Mouse (Mus musculus) natural killer cell, adult 2 months (primary cell): Measurements from ENCODE around the gene C5ar2.
"Not testable (repeated sequence)": the region's sequence is repeated elsewhere in the genome, so short reads cannot be mapped to it uniquely, and the experiment has no call there.

Experiments
- DNase-seq, 2 experiments: peaks; one replicate each; pipeline ENCODE4 v3.0.0; 2022; ENCODE audit warnings: low spot score in 2 of 2

Gene C5ar2

DNA sequence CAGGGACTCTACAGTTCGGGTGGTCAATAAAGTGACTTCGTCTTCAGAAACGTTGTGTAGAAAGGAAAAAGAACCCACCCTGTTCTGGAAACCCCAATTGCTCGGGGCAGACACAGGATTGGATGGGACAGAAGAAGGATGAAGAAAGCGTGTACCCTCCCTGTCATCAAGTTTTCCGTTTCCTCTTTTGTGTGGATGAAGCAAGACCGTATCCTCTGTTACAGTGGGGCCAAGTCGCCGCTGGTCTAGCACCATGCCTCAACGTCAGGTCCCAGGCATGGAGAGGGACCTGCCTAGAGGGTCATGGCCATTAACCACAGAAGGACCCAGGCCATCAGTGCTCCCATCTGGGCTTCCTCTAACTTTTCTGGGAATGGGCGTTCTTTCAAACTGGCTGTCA lies 13.9 kb upstream of the C5ar2 start:
- DNase-seq: no peak

DNA sequence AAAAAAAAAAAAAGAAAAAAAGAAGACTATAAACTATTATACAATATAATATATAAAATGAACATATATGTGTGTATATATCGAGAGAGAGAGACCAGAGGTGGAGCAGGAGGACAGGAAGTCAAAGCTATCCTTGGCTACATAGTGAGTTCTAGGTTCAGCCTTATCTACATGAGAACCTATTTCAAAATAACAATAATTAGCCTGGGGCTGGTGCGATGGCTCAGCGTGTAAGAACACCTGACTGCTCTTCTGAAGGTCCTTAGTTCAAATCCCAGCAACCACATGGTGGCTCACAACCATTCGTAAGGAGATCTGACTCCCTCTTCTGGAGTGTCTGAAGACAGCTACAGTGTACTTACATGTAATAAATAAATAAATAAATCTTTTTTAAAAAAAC lies 12.0 kb upstream of the C5ar2 start:
- not testable (repeated sequence) for DNase-seq

DNA sequence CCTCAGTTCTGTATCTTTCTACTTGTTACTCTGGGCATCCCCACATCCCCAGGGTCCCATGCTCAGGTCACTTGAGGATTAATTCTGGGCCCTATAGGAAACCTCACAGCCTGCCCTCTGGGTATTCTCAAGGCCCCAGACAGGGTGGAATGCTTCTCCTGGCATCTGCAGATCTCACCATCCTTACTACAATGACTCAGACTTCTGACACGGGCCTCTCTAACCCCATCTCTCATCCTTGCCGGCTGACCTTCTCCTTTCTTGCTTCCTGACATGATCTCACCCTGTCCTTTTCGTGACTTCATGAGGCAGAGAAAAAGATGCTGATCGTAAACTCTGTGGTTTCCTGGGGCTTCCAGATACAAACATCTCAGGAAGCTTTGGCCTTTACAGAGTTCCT lies 10.2 kb upstream of the C5ar2 start:
- DNase-seq: no peak

DNA sequence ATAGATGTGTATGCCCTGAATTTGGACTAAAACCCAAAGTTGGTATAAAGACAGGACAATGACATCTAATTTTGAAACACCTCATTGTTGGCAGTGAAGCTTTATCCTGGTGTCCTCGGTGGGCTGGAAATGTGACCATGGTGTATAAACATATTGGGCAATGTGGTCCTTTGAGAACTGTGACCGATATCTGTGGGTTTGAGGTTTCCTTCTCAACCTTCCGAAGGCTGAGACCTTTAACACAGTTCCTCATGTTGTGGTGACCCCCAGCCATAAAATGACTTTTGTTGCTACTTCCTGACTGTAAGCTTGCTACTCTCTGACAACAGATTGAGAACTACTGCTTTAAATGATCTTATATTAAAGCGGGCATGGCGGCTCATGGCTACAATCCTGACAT lies 6.7 kb upstream of the C5ar2 start:
- peak in 1 of 2 experiments; percentile 42 for DNase-seq

- no peak for DNase-seq
Measured at GRCm38 (mm10) chr7:16245958-16246357, 2.0 kb upstream of the C5ar2 start.

- no peak for DNase-seq
Measured at GRCm38 (mm10) chr7:16242198-16242597, 1.8 kb downstream of the C5ar2 start.

GRCm38 (mm10) chr7:16241787-16242186 lies 2.2 kb downstream of the C5ar2 start:
- DNase-seq: no peak

GRCm38 (mm10) chr7:16240978-16241303 lies 3.0 kb downstream of the C5ar2 start:
- DNase-seq: no peak

DNA sequence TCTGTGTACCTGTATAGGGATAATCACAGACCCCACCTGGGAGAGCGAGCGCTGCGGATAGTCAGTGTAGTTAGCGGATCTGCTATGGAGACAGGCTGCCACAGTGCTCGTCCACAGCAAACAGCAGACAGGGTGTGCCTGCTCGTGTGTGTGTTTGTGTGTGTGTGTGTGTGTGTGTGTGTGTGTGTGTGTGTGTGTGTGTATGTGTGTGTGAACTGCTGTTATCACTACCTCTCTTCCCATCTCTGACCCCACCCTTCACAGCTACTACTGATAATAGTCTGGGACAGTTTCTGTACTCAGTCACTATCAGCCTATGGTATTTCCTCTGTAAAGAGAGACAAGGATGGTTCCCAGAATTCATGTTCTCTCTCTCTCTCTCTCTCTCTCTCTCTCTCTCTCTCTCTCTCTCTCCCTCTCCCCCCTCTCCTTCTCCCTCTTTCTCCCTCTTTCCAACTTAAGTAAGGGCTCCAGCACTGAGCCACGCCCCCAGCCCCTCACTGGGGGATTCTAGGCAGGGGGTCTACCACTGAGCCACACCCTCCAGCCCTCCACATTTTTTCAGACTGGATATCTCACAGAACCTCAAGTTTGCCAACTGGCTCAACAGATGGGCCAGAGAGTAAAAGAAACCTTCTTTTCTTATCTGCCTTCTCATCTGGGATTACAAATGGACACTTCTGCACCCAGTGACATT lies 3.5 kb downstream of the C5ar2 start:
- DNase-seq: no peak

- peak in 1 of 2 experiments; percentile 68 for DNase-seq
Measured at GRCm38 (mm10) chr7:16239554-16239997, 4.4 kb downstream of the C5ar2 start.

GRCm38 (mm10) chr7:16229869-16230268 lies 14.1 kb downstream of the C5ar2 start:
- no peak for DNase-seq

- peak; percentile 94 to 97 for DNase-seq
Measured at GRCm38 (mm10) chr7:16221582-16222272, 22.2 kb downstream of the C5ar2 start, which contains the start of gene Dhx34. Gene Dhx34, minus strand, starts transcription at chr7:16222037.

DNA sequence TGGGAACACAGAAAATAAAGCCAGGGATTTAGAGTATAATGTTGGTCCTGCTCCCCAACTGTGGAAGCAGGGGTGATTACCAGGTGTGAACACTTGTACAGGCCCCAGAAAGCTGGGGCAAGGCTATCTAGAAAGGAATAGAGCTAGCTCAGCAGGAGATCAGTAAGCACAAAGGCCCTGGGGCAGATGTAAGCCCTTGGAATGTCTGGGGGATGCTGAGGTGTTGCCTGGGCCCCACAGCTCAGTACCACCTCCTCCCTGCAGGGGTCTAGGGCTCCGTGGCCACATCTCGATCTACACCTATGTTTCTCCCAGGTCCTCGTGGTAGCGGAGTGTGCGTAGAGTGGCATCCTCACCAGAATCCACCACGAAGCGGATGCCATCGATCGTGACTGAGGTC lies 30.0 kb downstream of the C5ar2 start:
- no peak for DNase-seq

GRCm38 (mm10) chr7:16213196-16213595 lies 30.8 kb downstream of the C5ar2 start:
- DNase-seq: no peak

DNA sequence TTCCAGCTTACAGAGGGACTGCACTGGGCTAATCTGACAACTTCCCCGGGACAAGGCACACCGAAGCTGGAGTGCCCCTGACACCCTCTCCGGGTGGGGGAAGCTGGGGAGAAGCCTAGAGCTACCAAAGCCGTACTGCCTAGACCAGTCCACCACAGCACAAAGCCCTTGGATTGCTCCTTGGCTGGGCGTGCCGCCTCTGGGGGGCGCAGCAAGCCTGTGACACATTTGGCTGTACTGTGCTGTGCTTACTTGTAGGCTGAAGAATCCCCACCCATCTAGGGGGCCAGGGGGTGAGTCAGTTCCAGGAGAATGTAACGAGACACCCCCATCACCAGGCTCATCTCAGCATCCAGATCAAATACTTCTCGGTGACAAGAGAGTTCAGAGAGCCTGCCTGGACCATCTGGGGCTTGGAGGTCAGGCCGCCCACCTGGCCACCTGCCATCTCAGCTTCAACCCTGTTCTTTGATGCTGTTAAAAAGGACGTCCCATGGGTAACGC lies 33.0 kb downstream of the C5ar2 start:
- no peak for DNase-seq

- DNase-seq: no peak
Measured at GRCm38 (mm10) chr7:16208781-16209665, 34.9 kb downstream of the C5ar2 start.

- DNase-seq: peak; percentile 86 to 95
Measured at GRCm38 (mm10) chr7:16207496-16207895, 36.5 kb downstream of the C5ar2 start.

GRCm38 (mm10) chr7:16207076-16207475 lies 36.9 kb downstream of the C5ar2 start:
- peak; percentile 60 to 73 for DNase-seq

DNA sequence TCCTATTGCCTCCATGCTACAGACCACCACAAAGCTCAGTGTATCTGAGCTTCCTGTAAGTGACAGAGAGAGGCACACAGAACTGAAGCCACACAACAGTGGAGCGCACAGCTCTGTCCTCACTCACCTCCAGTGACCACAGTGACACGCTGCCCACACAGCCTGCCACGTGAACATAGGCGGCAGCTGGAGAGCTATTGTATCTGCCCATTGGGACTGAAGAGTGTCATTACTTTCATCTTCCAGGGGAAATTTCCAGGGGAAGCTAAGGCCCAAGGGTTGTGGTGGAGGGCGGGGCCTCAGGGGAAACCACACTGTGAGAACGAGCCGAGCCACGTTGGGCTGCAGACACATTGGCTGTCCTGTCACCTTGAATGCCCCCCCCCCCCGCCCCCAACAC lies 39.2 kb downstream of the C5ar2 start:
- DNase-seq: peak; percentile 74 to 87

- DNase-seq: no peak
Measured at GRCm38 (mm10) chr7:16203505-16203903, 40.5 kb downstream of the C5ar2 start.

DNA sequence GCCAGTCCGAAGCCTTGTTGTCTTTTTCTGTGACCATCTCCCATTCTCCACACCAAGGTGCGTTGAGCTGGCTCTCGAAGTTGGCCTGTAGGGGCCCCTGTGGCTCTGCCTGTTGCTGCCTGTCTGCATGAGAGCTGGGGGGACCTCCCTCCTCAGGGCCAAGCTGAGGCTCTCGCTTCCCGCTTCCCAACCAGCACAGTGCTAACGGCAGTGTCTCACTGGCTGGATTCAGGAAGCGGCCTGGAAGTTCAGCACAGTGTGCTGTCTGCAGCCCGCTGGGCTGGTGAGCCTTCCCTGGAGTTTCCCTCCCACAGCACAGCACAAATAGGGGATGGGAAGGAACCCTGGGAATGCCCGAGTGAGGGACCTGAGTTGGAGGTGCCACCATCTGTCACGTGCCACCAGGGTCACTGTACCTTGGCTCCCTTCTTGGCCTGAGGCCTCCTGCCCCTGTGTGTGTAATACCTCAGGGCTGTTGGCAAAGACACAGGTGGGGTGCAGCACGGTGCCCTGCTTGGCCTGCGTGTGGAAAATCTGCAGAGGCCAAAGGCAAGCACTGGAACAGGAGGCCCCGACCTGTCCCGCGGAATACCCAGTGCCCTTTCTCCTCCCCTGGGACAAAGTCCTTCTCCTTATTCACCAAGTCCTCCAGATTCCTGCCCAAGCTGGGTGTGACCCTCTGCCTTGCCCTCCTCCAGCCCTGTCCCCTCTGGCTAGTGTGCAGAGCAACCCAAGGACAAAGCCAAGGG lies 41.0 kb downstream of the C5ar2 start:
- DNase-seq: no peak
